Mouse (Mus musculus) ES-Bruce4 (cell line): ENCODE data around the gene Lpar3. TPM values are rescaled to one million over a fixed set of nuclear protein-coding genes. Genes with fewer than 3 reads are reported as not detected.

Source experiments
- H3K27ac ChIP-seq: 2 replicates; pipeline ENCODE4 v1.5.1; 2012; ENCODE audit warnings: low read length, inconsistent platforms; ENCODE audit not compliant: insufficient read depth
- H3K27me3 ChIP-seq: 2 replicates; pipeline ENCODE4 v1.6.1; 2012; ENCODE audit warnings: mild to moderate bottlenecking, low read length, inconsistent platforms; ENCODE audit not compliant: control insufficient read depth, poor library complexity, insufficient read depth, severe bottlenecking
- H3K36me3 ChIP-seq: 2 replicates; pipeline ENCODE4 v1.6.1; 2012; ENCODE audit warnings: inconsistent platforms, mild to moderate bottlenecking, low read length, moderate library complexity; ENCODE audit not compliant: control insufficient read depth, poor library complexity, insufficient read depth, severe bottlenecking
- H3K4me1 ChIP-seq: one replicate; pipeline ENCODE4 v1.8.1; 2011; ENCODE audit warnings: low read length; ENCODE audit not compliant: control insufficient read depth, insufficient read depth
- H3K4me3 ChIP-seq: 2 replicates; pipeline ENCODE4 v1.5.1; 2011; ENCODE audit warnings: low read depth, mild to moderate bottlenecking, low read length
- H3K9ac ChIP-seq: 2 replicates; pipeline ENCODE4 v1.6.1; 2012; ENCODE audit warnings: low read depth, mild to moderate bottlenecking, inconsistent platforms; ENCODE audit not compliant: poor library complexity, severe bottlenecking
- H3K9me3 ChIP-seq: replicated peaks from 2 replicates; pipeline ENCODE4 v1.6.1; 2012; ENCODE audit warnings: mild to moderate bottlenecking, low read length, inconsistent platforms; ENCODE audit not compliant: control insufficient read depth, poor library complexity, insufficient read depth, severe bottlenecking
- CTCF ChIP-seq: IDR thresholded peaks from one replicate; pipeline ENCODE4 v1.8.1; 2011; ENCODE audit warnings: low read depth, low read length
- EP300 ChIP-seq: IDR thresholded peaks from 2 replicates; pipeline ENCODE4 v1.6.1; 2011; ENCODE audit warnings: low read depth, low read length; ENCODE audit not compliant: insufficient read depth
- POLR2A ChIP-seq: IDR thresholded peaks from one replicate; pipeline ENCODE4 v1.8.1; 2011; ENCODE audit warnings: low read length; ENCODE audit not compliant: insufficient read depth
- polyA plus RNA-seq: library from polyadenylated mRNA; stranded (reverse); fragments of >200 nt; gene quantifications from 2 replicates; pipeline ENCODE4 v1.2.4, GENCODE M21; 2011; ENCODE audit warnings: low read depth; ENCODE audit not compliant: missing spikeins, insufficient read depth, insufficient read length

Lpar3 gene
- polyA plus RNA-seq, 1 experiment: 0.33 TPM

DNA sequence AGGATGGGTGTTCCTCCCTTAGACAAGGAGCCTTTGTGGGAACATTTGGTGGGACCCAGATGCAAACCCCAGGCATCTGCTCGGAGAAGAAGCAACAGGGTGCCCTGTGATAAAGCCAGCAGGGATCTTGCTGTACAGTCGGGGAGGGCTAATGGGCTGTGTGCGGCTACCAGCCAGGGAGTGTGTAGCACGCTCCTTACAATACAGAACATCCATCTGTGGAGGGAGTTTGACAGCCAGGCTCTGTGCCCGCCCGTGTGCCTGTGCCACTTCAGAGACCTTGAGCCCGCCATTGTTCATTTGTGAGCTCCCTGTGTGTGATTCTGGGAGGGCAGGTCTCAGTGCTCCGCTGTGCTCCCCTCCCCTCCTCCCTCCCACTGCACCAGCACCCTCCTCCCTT lies 104.2 kb downstream of the Lpar3 start:
- H3K4me3 ChIP-seq: 0 out of 2 replicates have a peak overlapping the region, but pooled peaks have one; percentile 6
- H3K4me1 ChIP-seq: no peaks in the 10 kb centered on the region
- H3K27me3 ChIP-seq: no peaks in the 10 kb centered on the region
- no peaks in the 10 kb centered on the region for H3K9me3 ChIP-seq
- H3K27ac ChIP-seq: no peak overlapping the region
- no peak for TF ChIP-seq POLR2A
- no peak for TF ChIP-seq EP300
- no peak for TF ChIP-seq CTCF
- H3K36me3 ChIP-seq: no peaks in the 10 kb centered on the region
- no peak overlapping the region for H3K9ac ChIP-seq

DNA sequence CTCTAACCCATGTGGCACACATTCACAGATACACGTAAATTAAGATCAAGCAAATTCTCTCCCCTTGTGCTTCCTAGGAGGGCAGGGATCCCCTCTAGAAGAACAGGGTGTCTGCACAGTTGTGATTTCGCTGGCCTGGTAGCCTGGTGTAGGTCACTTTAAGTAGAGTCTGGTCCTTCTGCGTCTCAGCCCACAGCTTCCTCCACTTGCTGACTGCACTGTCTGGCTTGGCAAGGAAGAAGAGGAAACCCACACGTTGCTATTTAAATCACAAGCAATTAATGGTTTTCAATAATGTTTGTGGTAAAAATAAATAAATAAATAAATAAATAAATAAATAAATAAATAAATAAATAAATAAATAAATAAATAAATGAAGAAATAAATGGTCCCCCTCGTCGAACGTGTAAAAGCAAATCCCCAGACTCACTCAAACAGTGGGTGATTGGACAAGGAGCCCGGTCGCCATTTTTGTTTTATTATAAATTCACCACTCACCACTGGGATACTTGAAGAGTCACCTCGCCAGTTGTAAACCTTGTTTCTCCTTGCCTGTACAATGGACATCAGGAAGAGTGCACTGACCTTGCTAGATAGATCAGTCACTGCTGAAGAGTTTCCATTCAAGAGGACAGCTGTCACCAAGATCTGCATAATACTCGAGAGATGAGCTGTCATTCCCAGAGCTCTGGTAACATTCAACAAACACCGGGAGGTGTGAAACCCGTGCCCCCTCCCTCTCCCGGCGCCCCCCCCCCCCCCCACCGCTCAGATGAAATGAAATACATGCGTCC lies 106.2 kb downstream of the Lpar3 start:
- Histone ChIP-seq H3K27ac (no peak overlapping the region), H3K9ac (no peak overlapping the region), H3K36me3 (no peaks in the 10 kb centered on the region), H3K27me3 (no peaks in the 10 kb centered on the region), H3K4me3 (no peak overlapping the region), H3K9me3 (no peaks in the 10 kb centered on the region), H3K4me1 (no peaks in the 10 kb centered on the region)
- no peak for TF ChIP-seq CTCF
- TF ChIP-seq POLR2A: no peak
- no peak for TF ChIP-seq EP300

DNA sequence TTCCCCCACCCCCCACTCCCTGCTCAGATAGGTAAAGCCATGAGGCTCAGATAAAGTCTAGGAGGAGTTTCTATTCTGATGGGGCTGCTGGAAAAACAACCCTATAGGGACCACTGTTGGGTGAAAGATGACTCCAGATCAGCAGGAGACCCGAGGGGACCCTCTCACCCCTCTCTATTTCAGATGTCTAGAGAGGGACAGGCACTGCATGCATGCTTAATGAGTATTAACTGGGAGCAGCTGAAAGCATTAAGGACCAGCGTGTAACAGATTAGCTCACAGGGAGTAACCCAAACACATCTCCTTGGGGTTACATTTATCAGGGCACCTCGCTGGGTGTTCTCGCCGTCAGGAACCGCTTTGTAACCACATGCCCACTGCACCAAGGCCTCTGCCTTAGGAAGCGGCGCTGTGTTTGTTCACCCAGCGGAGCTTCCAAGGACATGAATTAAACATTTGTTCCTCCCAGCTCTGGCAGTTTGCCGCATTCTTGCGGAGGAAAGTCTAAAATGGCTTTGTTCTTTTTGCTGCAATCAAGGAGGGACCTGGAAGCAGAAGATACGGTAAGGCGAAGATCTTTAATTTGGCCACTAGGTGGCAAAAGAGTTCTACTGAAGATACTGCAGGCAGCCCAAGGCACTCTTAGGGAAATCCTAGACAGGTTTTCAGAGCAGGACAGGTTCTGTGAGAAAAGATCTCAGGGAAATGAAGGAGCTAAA lies 106.9 kb downstream of the Lpar3 start:
- H3K9ac ChIP-seq: no peak overlapping the region
- H3K4me3 ChIP-seq: no peak overlapping the region
- no peak for TF ChIP-seq POLR2A
- TF ChIP-seq EP300: no peak
- no peak for TF ChIP-seq CTCF
- H3K36me3 ChIP-seq: no peaks in the 10 kb centered on the region
- no peak overlapping the region for H3K27ac ChIP-seq
- H3K9me3 ChIP-seq: no peaks in the 10 kb centered on the region
- no peaks in the 10 kb centered on the region for H3K27me3 ChIP-seq
- no peaks in the 10 kb centered on the region for H3K4me1 ChIP-seq

DNA sequence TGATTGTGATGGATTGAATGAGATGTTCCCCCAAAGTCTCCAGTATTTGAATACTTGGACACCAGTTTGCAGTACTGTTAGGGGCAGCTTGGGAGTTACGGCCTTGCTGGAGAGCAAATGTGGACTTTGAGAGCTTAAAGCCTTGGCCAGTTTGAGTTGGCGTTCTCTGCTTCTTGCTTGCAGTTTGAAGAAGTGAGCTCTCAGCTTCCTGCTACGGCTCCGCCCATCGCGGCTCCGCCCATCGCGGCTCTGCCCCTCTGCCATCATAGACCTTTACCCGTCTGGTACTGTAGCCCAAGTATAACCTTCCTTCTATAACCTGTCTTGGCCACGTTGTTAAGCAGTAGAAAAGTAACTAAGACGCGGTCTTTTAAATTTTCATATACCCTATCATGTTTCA lies 108.0 kb downstream of the Lpar3 start:
- Histone ChIP-seq H3K36me3 (no peaks in the 10 kb centered on the region), H3K27me3 (no peaks in the 10 kb centered on the region), H3K27ac (no peak overlapping the region), H3K4me3 (no peak overlapping the region), H3K9me3 (no peaks in the 10 kb centered on the region), H3K9ac (no peak overlapping the region), H3K4me1 (no peaks in the 10 kb centered on the region)
- TF ChIP-seq CTCF (no peak), EP300 (no peak), POLR2A (no peak)

DNA sequence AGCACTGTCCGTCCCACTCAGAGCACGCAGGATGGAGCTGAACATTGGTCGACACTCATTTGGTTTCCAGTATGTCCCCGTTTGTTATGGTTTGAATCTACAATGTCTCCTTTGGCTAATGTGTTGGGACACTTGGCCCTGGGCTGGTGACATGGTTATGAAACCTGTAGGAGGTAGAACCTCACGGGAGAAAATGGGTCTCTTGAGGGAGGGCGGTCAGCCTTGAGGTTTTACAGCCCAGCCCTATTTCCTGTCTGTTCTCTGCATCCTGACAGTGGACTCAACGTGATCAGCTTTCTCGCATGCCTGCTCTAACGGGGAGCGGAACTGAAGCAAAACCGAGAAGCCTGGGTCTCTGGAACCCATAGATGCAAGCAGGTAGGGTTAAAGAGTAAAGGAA lies 111.1 kb downstream of the Lpar3 start:
- Histone ChIP-seq H3K27me3 (no peaks in the 10 kb centered on the region), H3K9me3 (no peaks in the 10 kb centered on the region), H3K4me1 (no peaks in the 10 kb centered on the region), H3K9ac (no peak overlapping the region), H3K27ac (no peak overlapping the region), H3K36me3 (no peaks in the 10 kb centered on the region), H3K4me3 (no peak overlapping the region)
- TF ChIP-seq CTCF (no peak), EP300 (no peak), POLR2A (no peak)

DNA sequence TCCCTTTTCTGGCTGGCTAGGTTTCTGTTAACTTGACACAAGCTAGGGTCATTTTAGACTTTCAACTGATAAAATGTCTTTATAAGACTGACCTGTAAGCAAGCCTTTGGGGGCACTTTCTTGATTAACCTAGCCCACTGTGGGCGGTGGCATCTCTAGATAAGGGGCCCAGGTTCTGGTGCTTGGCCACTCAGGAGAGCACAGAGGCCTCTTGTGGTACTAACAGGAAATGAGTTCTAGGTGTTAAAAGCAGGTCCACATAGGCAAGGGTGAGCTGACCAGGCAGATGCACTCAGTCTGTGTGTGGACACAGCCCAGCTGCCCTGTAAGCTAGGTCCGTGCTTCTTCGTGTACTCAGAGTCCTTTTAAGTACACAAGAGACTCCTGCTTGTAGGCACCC lies 112.5 kb downstream of the Lpar3 start:
- Histone ChIP-seq H3K36me3 (no peaks in the 10 kb centered on the region), H3K27me3 (no peaks in the 10 kb centered on the region), H3K9me3 (no peaks in the 10 kb centered on the region), H3K9ac (no peak overlapping the region), H3K27ac (no peak overlapping the region), H3K4me1 (no peaks in the 10 kb centered on the region), H3K4me3 (no peak overlapping the region)
- TF ChIP-seq EP300 (no peak), CTCF (no peak), POLR2A (no peak)
